Mouse (Mus musculus) limb, embryonic 15.5 days (tissue): ENCODE results near the gene Kcna1. TPM values are rescaled to one million over a fixed set of nuclear protein-coding genes. Genes with fewer than 3 reads are reported as not detected.

Experiments
- ATAC-seq: fragments of 200-750 bp; cut with Nextera tagmentation; 2 replicates; pipeline ENCODE4 v1.8.0; 2017; ENCODE audit warnings: low read depth, moderate TSS enrichment; ENCODE audit not compliant: insufficient number of reproducible peaks, low FRiP score, low TSS enrichment
- H3K27ac ChIP-seq: fragments of 300-500 bp; sonication (generic); 2 replicates; pipeline ENCODE4 v1.5.1; 2015; ENCODE audit warnings: moderate library complexity, mild to moderate bottlenecking, inconsistent platforms
- H3K27me3 ChIP-seq: fragments of 300-500 bp; sonication (generic); 2 replicates; pipeline ENCODE4 v1.6.1; 2015; ENCODE audit warnings: inconsistent platforms
- H3K36me3 ChIP-seq: fragments of 300-500 bp; sonication (generic); 2 replicates; pipeline ENCODE4 v1.6.1; 2015; ENCODE audit warnings: inconsistent platforms
- H3K4me1 ChIP-seq: fragments of 300-500 bp; sonication (generic); 2 replicates; pipeline ENCODE4 v1.6.1; 2015; ENCODE audit warnings: inconsistent platforms
- H3K4me2 ChIP-seq: fragments of 300-500 bp; sonication (generic); 2 replicates; pipeline ENCODE4 v1.6.1; 2015; ENCODE audit warnings: mild to moderate bottlenecking, inconsistent platforms
- H3K4me3 ChIP-seq: fragments of 300-500 bp; sonication (generic); 2 replicates; pipeline ENCODE4 v1.5.1; 2015; ENCODE audit warnings: mild to moderate bottlenecking, inconsistent platforms
- H3K9ac ChIP-seq: fragments of 300-500 bp; sonication (generic); 2 replicates; pipeline ENCODE4 v1.6.1; 2015; ENCODE audit warnings: inconsistent platforms
- H3K9me3 ChIP-seq: fragments of 300-500 bp; sonication (generic); 2 replicates; pipeline ENCODE4 v1.6.1; 2016; ENCODE audit warnings: inconsistent platforms
- WGBS: fragments of 180-500 bp; shearing (Covaris S2); methylation state at CpG from one replicate; pipeline ENCODE4 v1.1.7; 2015; 5-methylcytosine and 5-hydroxymethylcytosine counted together
- polyA plus RNA-seq: library from polyadenylated mRNA; unstranded; fragments of >200 nt; fragmentation: Nextera tagmentation; extraction: Ambion mirVana; gene quantifications from 2 replicates; pipeline ENCODE4 v1.2.1, GENCODE M21; 2015

The Kcna1 gene
- 5.1 and 5.5 TPM in 2 replicates for polyA plus RNA-seq

GRCm38 (mm10) chr6:126646381-126646780 lies at the start of gene Kcna1:
TSS of gene Kcna1 (minus strand) at chr6:126646384.
- peak within 1 kb of the TSS; percentile 98 for H3K4me2 ChIP-seq
- no peaks in the 10 kb centered on the region for H3K36me3 ChIP-seq
- H3K27ac ChIP-seq = no peak within 1 kb of the TSS; the same call in 1 of the 2 replicates
- H3K27me3 ChIP-seq = peaks cover 59% of the 10 kb centered on the region
- H3K9ac ChIP-seq = peak within 1 kb of the TSS; percentile 17; the same call in 1 of the 2 replicates
- peak within 1 kb of the TSS; percentile 48 for H3K4me3 ChIP-seq
- peaks cover 40% of the 10 kb centered on the region for H3K4me1 ChIP-seq
- no peaks in the 10 kb centered on the region for H3K9me3 ChIP-seq
- 27% methylated on average over 8 of the region's 8 CpGs for WGBS
- no peak for ATAC-seq

- 46% methylated on average over 4 of the region's 4 CpGs for WGBS
- no peak overlapping the region for H3K4me3 ChIP-seq
Measured at GRCm38 (mm10) chr6:126687120-126687519, 40.9 kb upstream of the Kcna1 start.

DNA sequence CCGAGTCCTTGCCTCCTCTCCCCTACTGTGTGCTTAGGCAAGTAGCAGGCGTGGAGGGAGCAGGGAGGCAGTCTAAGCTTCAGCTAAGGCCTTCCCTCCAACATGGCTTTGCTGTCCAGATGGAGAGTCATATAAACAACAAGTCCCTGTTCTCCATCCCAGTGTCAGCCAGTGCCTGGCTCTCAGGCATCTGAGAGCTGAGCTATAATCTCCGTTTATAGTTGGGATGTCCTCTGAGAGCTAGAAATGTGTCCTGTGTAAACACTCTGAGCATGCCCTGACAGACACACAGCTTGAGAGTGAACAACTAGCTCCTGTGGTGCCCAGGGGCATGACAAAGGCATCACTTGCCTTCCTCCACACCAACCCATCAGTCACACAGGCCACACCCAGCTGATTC lies 39.0 kb upstream of the Kcna1 start:
- no peak for ATAC-seq
- no peaks in the 10 kb centered on the region for H3K4me1 ChIP-seq
- H3K27ac ChIP-seq = no peak overlapping the region
- H3K9ac ChIP-seq = no peak overlapping the region
- H3K4me2 ChIP-seq = no peak overlapping the region
- H3K27me3 ChIP-seq = no peaks in the 10 kb centered on the region
- 59% methylated on average over 3 of the region's 3 CpGs for WGBS
- H3K9me3 ChIP-seq = no peaks in the 10 kb centered on the region
- no peak overlapping the region for H3K4me3 ChIP-seq
- H3K36me3 ChIP-seq = no peaks in the 10 kb centered on the region

More at GRCm38 (mm10) chr6:126687120-126687519, 40.9 kb upstream of the Kcna1 start:
- no peak overlapping the region for H3K27ac ChIP-seq
- H3K27me3 ChIP-seq = no peaks in the 10 kb centered on the region
- H3K9ac ChIP-seq = no peak overlapping the region
- H3K36me3 ChIP-seq = no peaks in the 10 kb centered on the region
- H3K4me2 ChIP-seq = no peak overlapping the region
- H3K9me3 ChIP-seq = no peaks in the 10 kb centered on the region
- no peak for ATAC-seq
- no peaks in the 10 kb centered on the region for H3K4me1 ChIP-seq

DNA sequence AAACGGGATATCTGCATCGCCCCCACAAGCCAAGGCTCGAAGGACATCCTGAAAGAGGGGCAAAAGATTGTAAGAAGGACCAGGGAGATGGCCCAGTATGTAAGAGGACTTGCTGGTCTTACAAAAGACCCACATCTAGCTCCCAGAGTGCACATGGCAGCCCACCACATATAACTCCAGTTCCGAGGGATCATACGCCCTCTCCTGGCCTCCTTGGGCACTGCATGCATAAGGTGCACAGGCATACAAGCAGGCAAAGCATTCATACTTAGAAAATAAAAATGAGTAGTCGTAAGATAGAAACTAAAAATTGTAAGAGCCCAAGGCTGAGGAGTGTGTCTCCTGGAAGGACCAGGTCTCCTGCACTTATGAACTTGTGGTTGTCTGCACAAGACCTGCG lies 32.8 kb upstream of the Kcna1 start:
- no peaks in the 10 kb centered on the region for H3K36me3 ChIP-seq
- no peak overlapping the region for H3K9ac ChIP-seq
- WGBS = 71% methylated on average over 7 of the region's 7 CpGs
- ATAC-seq = no peak
- no peak overlapping the region for H3K4me2 ChIP-seq
- no peak overlapping the region for H3K27ac ChIP-seq
- no peaks in the 10 kb centered on the region for H3K9me3 ChIP-seq
- H3K27me3 ChIP-seq = no peaks in the 10 kb centered on the region
- H3K4me1 ChIP-seq = no peaks in the 10 kb centered on the region
- no peak overlapping the region for H3K4me3 ChIP-seq

- no peak overlapping the region for H3K4me2 ChIP-seq
- no peak overlapping the region for H3K4me3 ChIP-seq
- 90% methylated on average over 5 of the region's 5 CpGs for WGBS
- H3K9ac ChIP-seq = no peak overlapping the region
- H3K27me3 ChIP-seq = no peaks in the 10 kb centered on the region
- ATAC-seq = no peak
- no peak overlapping the region for H3K27ac ChIP-seq
- no peaks in the 10 kb centered on the region for H3K36me3 ChIP-seq
- H3K4me1 ChIP-seq = no peaks in the 10 kb centered on the region
- H3K9me3 ChIP-seq = no peaks in the 10 kb centered on the region
Measured at GRCm38 (mm10) chr6:126667001-126667400, 20.8 kb upstream of the Kcna1 start.

DNA sequence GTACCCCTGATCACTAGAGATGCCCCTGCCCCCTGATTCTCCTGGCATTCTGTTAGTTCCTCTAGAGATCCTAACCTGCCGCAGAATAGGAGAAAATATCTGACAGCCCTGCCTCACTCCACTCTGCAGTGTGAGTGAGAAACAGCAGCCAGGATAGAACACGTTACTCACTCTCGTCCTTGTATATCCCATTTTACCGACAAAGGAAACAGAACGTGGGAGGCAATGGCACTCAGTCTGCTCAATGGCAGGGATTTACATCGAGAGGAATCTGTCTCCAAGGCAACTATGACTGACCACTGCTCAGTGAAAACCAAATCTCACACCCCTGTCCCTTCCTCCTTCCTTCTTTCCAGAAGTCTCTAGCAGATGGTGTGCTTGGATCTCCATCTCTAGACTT lies 19.9 kb upstream of the Kcna1 start:
- Histone ChIP-seq H3K4me2 (no peak overlapping the region), H3K4me3 (no peak overlapping the region), H3K36me3 (no peaks in the 10 kb centered on the region), H3K9ac (no peak overlapping the region), H3K27me3 (no peaks in the 10 kb centered on the region), H3K27ac (no peak overlapping the region), H3K9me3 (no peaks in the 10 kb centered on the region), H3K4me1 (no peaks in the 10 kb centered on the region)
- 61% methylated on average over 6 of the region's 6 CpGs for WGBS
- no peak for ATAC-seq

DNA sequence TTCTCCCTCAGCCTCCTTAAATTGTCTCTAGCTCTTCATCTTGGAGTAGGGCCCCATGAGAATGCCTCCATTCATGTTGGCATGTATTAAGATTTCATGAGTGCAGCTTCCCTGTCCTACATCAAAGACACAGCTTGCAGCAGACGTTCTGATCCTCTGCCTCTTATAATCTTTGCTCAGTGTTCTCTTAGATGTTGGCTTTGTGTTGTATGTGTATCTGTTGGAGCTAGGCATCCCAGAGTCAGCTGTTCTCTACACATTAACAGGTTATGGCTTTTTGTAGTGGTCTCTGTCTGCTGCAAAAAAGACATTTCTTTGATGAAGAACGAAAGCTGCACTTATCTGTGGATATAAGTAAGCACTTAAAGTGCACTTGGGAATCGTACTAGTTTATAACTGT lies 18.4 kb upstream of the Kcna1 start:
- WGBS = 63% methylated on average over 3 of the region's 3 CpGs
- Histone ChIP-seq H3K27me3 (no peaks in the 10 kb centered on the region), H3K4me1 (no peaks in the 10 kb centered on the region), H3K9ac (no peak overlapping the region), H3K4me3 (no peak overlapping the region), H3K27ac (no peak overlapping the region), H3K9me3 (no peaks in the 10 kb centered on the region), H3K36me3 (no peaks in the 10 kb centered on the region), H3K4me2 (no peak overlapping the region)
- ATAC-seq = no peak

GRCm38 (mm10) chr6:126657646-126658394 lies 11.6 kb upstream of the Kcna1 start:
- WGBS = 80% methylated on average over 2 of the region's 2 CpGs

DNA sequence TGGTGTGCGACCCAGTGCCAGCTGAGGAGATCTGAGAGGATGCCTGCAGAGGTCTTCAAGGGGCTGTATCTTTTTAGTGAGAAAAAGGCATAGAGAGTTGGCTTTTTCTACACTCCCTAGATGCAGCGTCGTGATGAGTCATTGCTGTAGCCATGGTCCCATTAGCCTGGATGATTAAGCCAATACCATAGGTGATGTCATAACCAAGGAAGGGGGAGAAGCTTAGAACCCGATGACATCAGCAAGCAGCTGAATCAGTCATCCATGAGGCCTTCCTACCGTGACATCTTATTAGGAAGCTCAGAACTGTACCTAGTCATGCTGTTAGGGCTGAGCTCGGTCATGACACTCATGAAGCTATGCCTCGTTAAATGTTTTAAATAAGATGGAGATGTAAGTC lies 7.4 kb upstream of the Kcna1 start:
- no peak overlapping the region for H3K27ac ChIP-seq
- no peaks in the 10 kb centered on the region for H3K9me3 ChIP-seq
- no peaks in the 10 kb centered on the region for H3K27me3 ChIP-seq
- H3K4me2 ChIP-seq = no peak overlapping the region
- no peak overlapping the region for H3K9ac ChIP-seq
- H3K4me1 ChIP-seq = no peaks in the 10 kb centered on the region
- no peaks in the 10 kb centered on the region for H3K36me3 ChIP-seq
- no peak overlapping the region for H3K4me3 ChIP-seq
- no peak for ATAC-seq
- 90% methylated on average over 7 of the region's 7 CpGs for WGBS

More at GRCm38 (mm10) chr6:126657646-126658394, 11.6 kb upstream of the Kcna1 start:
- Histone ChIP-seq H3K27ac (no peak overlapping the region), H3K4me3 (no peak overlapping the region), H3K4me1 (no peaks in the 10 kb centered on the region), H3K27me3 (no peaks in the 10 kb centered on the region), H3K9me3 (no peaks in the 10 kb centered on the region), H3K4me2 (no peak overlapping the region), H3K36me3 (no peaks in the 10 kb centered on the region), H3K9ac (no peak overlapping the region)
- no peak for ATAC-seq

GRCm38 (mm10) chr6:126645644-126646358 lies 383 bp downstream of the Kcna1 start:
- 0 out of 2 replicates have a peak, but pooled peaks have one; percentile 62 for ATAC-seq
- under 1% methylated on average over 27 of the region's 27 CpGs for WGBS
- Histone ChIP-seq H3K9ac (peak overlapping the region; percentile 17; the same call in 1 of the 2 replicates), H3K9me3 (no peaks in the 10 kb centered on the region), H3K4me3 (peak overlapping the region; percentile 48), H3K27me3 (peaks cover 63% of the 10 kb centered on the region), H3K4me1 (peaks cover 40% of the 10 kb centered on the region), H3K4me2 (peak overlapping the region; percentile 98), H3K27ac (no peak overlapping the region; the same call in 1 of the 2 replicates), H3K36me3 (no peaks in the 10 kb centered on the region)

- no peak for ATAC-seq
- Histone ChIP-seq H3K9ac (no peak overlapping the region; the same call in 1 of the 2 replicates), H3K9me3 (no peaks in the 10 kb centered on the region), H3K4me2 (peak overlapping the region; percentile 98), H3K27ac (no peak overlapping the region), H3K4me3 (peak overlapping the region; percentile 48), H3K36me3 (no peaks in the 10 kb centered on the region), H3K4me1 (peaks cover 40% of the 10 kb centered on the region), H3K27me3 (peaks cover 64% of the 10 kb centered on the region)
- under 1% methylated on average over 23 of the region's 24 CpGs for WGBS
Measured at GRCm38 (mm10) chr6:126645044-126645541, 1.1 kb downstream of the Kcna1 start.
